Mouse (Mus musculus): Measurements from ENCODE around the gene Cd207. TPM values are rescaled to one million over a fixed set of nuclear protein-coding genes. Genes with fewer than 3 reads are reported as not detected.

Gene Cd207
- polyA plus RNA-seq (2021; fragmentation: Nextera tagmentation) = not detected in 2 replicates
- long read RNA-seq, experiment 1 = 0 reads
- long read RNA-seq, experiment 2 = 0 reads

DNA sequence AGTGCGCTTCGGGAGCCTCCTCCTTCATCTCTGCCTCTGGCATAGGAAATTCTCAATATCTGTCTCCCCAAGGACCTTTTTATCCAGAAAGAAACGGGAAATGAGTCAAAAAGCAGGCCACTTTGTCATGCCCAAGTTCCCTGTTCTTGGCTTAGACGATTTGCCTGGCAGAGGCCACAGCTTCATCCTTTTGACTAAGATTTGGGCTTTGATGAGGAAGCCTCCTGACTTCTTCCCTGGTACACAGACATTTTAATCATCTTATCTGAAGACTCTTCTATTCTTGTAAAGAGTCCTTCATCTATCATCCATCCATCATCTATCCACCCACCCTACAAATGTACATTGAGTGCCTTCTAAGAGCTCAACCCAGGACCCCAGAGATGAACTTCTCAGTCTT, at the start of gene Cd207:
Gene Cd207, minus strand, starts transcription at position 101 of the 400 bp plus-strand sequence.

GRCm38 (mm10) chr6:83711067-83711675, 33.5 kb upstream of the Cd207 start, which contains the start of gene Vax2:
Gene Vax2 (plus strand): TSS chr6:83711264.

DNA sequence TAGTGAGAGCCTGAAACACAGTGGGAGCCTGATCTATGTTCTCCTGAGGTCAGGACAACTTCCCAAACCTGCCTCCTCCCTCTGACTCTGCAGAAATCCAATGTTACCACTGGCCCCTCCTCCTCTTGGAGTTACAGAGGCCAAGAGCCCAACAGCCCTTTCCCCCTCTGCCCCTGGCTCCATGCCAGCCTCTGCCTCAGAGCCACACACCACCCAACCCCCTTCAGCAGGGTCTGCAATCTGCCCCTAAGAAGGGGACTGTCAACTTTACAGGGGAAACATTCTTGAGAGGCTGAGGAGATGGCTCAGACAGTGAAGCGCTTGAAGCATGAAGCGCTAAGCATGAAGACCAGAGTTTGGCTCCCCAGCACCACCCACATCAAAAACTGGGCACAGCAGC, 21.6 kb downstream of the Cd207 start, which contains the start of gene Clec4f:
Gene Clec4f, minus strand, starts transcription at position 101 of the 400 bp plus-strand sequence.

Other genes starting within 250 kb of the Cd207 start
- 6.2 and 8.1 TPM in 2 replicates for gene Tet3, start 218.8 kb downstream of the Cd207 start, polyA plus RNA-seq (2021; fragmentation: Nextera tagmentation)
- 55.0 and 59.7 TPM in 2 replicates for gene Dguok, start 170.9 kb downstream of the Cd207 start, polyA plus RNA-seq (2021; fragmentation: Nextera tagmentation)
- not detected in 2 replicates for gene Actg2, start 141.6 kb downstream of the Cd207 start, polyA plus RNA-seq (2021; fragmentation: Nextera tagmentation)
- 38.7 and 41.2 TPM in 2 replicates for gene Stambp, start 105.1 kb downstream of the Cd207 start, polyA plus RNA-seq (2021; fragmentation: Nextera tagmentation)
- gene Clec4f, start 21.7 kb downstream of the Cd207 start, polyA plus RNA-seq (2021; fragmentation: Nextera tagmentation) = not detected in 2 replicates
- not detected in 2 replicates for gene Vax2, start 33.4 kb upstream of the Cd207 start, polyA plus RNA-seq (2021; fragmentation: Nextera tagmentation)
- 0.15 and 0.21 TPM in 2 replicates for gene Atp6v1b1, start 65.1 kb upstream of the Cd207 start, polyA plus RNA-seq (2021; fragmentation: Nextera tagmentation)
- not detected in 2 replicates for gene Ankrd53, start 84.8 kb upstream of the Cd207 start, polyA plus RNA-seq (2021; fragmentation: Nextera tagmentation)
- 73.0 and 73.3 TPM in 2 replicates for gene Tex261, start 98.0 kb upstream of the Cd207 start, polyA plus RNA-seq (2021; fragmentation: Nextera tagmentation)
- 94.9 and 99.7 TPM in 2 replicates for gene Nagk, start 117.1 kb upstream of the Cd207 start, polyA plus RNA-seq (2021; fragmentation: Nextera tagmentation)
- 12.4 and 14.5 TPM in 2 replicates for gene Paip2b, start 153.9 kb upstream of the Cd207 start, polyA plus RNA-seq (2021; fragmentation: Nextera tagmentation)
- 20.5 and 25.6 TPM in 2 replicates for gene Zfp638, start 189.3 kb upstream of the Cd207 start, polyA plus RNA-seq (2021; fragmentation: Nextera tagmentation)

Measured in layer of hippocampus, adult 6 months (tissue).